Mouse (Mus musculus) mesoderm, embryonic 11.5 days (tissue): Measurements from ENCODE around the gene Chchd3.

ENCODE experiments used
- DNase-seq: peaks from one replicate; pipeline ENCODE4 v3.0.0-alpha.2; 2012; ENCODE audit warnings: low read depth, low spot score

Gene Chchd3

GRCm38 (mm10) chr6:32936365-32936764, 123.7 kb downstream of the Chchd3 start:
- DNase-seq = no peak

GRCm38 (mm10) chr6:32935576-32935975, 124.5 kb downstream of the Chchd3 start:
- no peak for DNase-seq

DNA sequence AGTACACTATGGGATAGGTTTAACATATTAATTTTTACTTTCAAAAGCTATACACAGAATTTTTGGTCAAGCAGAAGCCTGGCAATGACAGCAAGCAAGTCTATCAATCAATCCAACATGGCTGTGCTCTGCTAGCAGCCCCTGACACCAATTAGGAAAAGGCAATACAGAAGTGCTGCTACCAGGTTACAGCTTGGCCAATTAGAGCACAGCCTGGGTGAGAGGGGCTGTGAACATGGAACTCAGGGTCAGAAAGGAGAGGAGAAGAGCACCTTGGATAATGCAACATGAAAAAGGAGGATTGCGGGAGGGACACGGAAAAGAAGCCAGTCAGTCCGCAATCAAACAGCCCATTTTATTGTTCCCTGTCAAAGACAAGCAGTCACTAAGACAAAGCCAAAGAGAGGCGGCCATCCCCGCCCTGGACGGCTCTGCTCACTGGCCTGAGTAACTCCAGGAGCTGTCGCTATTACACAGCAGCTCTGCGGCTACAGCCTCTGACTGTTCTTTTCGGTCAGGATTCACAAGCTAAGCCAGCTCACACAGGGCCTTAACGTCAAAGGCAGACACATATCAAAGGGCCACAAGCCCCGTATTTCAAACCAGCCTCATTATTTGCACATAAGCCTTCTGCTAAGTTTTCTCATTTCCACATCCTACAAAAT, 128.8 kb downstream of the Chchd3 start:
- DNase-seq = no peak

DNA sequence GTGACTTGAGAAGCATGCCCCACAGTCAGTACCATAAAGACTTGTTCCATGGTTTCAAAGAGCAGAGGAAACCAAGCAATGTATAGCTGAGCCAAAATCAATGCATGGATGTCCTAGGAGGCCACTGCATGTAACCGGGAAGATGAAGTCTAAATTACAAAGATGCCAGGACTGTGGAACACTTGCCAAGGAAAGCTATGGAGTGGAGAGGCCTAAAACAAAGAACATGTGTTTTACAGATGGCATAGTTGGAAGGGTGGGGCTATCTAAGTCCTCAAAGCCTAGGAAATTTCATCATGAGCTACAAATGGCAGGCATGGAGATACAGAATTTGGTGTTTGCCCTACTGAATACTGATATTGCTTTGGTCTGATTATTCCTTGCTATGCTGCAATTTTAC, 137.7 kb downstream of the Chchd3 start:
- DNase-seq = no peak

DNA sequence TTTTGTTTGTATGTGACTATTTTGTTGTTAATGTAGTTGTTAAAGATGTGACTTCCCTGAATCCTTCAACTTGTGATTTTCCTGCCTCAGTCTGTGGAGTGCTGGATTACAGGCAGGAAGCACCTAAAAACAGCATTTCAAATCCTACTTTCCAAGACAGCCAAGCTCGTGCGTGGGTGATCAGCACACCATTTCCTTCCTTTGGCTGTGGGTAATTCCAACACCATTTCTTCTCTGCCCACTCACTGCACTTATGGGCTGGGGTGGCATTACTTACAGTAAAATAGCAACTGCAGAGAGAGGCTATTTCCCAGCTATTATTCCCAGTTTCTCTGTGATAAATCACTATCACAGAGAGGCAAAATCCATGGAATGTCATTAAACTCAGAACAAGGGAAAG, 140.0 kb downstream of the Chchd3 start:
- DNase-seq = no peak

DNA sequence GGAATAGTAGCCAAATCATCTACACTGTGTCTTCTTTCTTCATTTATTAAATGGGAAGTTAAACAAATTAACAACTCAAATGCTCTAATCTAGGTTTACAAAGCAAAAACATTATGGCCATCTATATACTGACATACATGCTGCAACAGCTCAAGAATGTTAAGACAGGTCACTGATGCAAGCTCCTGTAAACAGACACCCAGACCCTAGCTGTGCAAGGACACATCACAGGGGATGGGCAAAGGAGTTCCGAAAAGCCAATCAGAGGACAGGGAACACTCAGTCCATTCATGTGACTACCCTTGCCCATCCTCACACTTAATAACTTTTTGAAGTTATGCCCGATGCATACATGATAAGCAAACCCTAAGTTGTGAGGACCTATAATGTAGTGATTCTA, 149.4 kb downstream of the Chchd3 start:
- no peak for DNase-seq

GRCm38 (mm10) chr6:32899061-32899460, 161.0 kb downstream of the Chchd3 start:
- no peak for DNase-seq

DNA sequence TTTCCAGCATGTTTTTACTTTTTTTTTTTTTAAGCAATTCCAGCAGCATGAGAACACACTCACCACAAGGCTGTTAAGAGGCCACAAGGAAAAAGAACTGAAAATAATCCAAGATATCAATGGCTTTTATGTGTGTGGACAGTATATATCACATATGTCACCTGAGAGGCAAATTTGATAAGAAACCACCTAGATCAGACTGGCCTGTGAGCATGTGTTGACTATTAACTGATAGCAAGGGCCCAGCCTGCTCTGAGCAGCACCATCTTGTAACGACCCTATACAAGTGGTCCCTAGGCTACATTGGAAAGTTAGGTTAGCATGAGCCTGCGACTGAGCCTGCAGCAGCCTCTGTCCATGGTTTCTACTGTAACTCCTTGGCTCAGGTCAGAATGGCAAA, 166.0 kb downstream of the Chchd3 start:
- no peak for DNase-seq

- DNase-seq = no peak
Measured at GRCm38 (mm10) chr6:32890726-32891125, 169.3 kb downstream of the Chchd3 start.

GRCm38 (mm10) chr6:32888894-32889529, 171.0 kb downstream of the Chchd3 start:
- no peak for DNase-seq

DNA sequence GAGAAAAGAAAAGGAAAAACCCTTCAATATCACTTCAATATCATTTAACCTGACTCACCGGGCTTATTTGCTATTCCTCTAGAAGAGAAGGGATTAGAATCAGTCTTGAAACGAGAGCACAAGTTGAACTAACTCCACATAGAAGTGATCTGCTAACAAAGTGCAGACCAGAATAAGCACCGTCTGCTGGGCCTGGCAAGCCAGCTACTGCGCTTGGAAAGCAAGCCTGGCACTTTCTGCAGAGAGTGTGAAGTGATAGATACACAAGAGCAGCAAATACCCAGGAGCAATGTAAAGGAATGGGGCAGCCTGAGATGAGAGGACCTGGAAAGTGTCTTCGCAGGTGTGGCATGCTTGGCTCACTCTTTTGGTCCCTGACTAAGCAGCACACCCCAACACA, 181.5 kb downstream of the Chchd3 start:
- DNase-seq = no peak

GRCm38 (mm10) chr6:32874176-32874575, 185.9 kb downstream of the Chchd3 start:
- DNase-seq = no peak

GRCm38 (mm10) chr6:32872805-32873204, 187.3 kb downstream of the Chchd3 start:
- no peak for DNase-seq

GRCm38 (mm10) chr6:32850960-32851359, 209.1 kb downstream of the Chchd3 start:
- DNase-seq = no peak

DNA sequence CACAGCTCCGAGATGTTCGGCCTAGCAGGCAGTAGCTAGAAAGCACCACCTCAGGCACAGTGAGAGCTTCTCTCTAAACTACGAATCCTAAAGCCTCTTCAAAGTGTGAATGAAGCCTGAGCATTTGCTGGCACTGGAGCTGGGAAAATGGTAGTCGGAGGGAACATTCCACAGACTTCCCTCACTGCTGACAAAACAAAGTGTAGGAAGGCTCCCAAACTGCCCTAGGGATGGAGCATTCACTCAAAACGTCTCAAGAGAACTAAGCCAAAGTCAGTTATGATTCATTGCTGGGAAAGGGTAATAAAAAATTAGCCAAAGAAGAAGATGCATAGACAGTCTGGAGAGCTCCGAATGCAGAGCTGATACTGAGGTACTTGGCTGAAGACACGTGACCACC, 211.1 kb downstream of the Chchd3 start:
- DNase-seq = no peak

DNA sequence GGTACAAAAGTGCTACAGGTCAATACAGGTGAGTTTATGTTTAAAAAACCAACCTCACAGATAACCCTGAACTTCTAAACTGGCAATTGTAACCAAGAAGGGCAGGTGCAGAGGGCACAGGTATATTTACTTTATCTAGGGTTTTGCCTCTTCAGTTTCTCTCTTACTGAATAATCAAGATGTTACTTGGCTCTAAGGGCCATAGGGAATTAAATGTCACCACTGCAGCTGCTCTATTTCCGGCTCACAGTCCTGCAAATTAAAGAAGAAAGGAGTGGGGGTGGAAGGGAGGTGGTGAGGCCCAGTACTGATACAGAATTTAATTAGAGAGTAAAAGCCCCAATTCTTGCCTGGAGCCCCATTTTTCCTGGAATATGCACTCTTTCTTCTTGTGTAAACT, 214.6 kb downstream of the Chchd3 start:
- DNase-seq = no peak

GRCm38 (mm10) chr6:32837939-32838301, 222.1 kb downstream of the Chchd3 start:
- no peak for DNase-seq

DNA sequence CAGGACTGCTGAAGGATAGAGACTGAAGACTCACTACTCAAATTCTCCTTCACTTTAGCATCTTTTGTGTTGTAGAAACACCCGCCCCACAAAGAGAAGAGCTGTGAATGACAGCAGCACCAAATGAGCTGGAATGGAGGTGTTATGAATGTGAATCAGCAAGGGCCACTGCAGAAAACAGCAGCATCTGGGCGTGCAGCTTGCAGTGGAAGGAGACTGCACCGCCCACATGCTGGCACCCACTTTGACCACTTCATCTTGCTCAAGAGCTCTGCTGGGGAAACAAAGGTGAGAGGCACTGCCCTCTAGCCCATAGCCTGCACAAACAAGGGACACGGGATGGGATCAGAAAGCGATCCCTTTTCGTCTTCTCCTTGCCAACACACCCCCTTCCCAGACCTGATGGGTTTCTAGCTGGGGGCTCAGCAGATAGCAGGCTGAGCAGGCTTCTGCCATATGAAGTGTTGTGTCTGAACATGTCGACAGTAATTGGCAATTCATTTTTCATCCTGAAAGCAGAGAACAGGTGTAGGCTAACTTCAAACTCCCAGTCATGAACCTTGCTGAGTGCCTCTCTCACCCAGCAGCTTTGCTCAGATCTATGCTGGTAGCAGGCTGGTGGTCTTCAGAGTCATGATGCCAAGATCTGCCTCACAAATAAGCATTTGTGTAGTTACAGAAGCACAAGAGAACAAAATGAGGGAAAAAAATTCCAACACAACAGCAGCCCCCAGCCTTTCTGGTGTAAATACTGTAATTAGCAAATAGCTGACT, 222.7 kb downstream of the Chchd3 start:
- DNase-seq = no peak

DNA sequence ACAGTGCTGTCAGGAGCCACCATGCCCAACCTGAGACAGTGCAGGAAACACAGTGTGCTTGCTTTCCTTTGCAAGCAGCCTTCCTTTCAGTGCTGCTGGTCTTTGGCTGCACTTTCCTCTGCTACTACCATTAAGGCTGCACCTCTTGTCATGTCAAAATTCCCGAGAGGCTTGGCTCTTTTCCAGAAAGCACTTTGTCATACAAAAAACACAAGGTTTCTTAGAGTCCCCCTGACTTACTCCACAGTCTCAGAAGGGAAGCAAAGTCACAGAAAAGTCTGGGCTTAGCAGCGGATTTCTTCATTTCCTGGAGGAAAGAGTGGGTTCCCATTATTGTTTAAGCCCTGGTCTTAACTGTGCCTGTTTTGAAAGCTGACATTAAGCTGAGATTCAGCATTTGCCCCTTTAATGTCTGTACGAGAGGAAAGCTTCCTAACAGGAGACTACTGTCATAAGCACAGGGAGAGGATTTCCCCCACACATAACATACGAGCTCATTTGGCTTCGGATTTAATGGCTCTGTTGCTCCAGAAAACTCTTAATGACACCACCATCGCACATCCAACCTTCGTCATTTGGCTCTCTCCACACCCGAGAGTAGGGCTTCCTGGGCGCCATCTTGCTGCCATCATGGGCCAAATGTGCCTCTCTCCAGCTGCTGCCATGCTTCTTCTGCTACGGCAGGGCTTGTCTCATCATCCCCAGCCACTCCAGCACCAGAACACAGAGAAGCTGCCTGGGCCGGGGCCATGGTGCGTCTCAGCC, 236.0 kb downstream of the Chchd3 start:
- DNase-seq = no peak

GRCm38 (mm10) chr6:32818961-32819360, 241.1 kb downstream of the Chchd3 start:
- no peak for DNase-seq

GRCm38 (mm10) chr6:32808796-32809195, 251.3 kb downstream of the Chchd3 start:
- DNase-seq = no peak

- no peak for DNase-seq
Measured at GRCm38 (mm10) chr6:32807771-32808170, 252.3 kb downstream of the Chchd3 start.
